Mouse (Mus musculus) liver, postnatal 0 days (tissue): Measurements from ENCODE around the gene Arid2. TPM values are rescaled to one million over a fixed set of nuclear protein-coding genes. Genes with fewer than 3 reads are reported as not detected.

Experiments used
- ATAC-seq: fragments of 200-750 bp; cut with Nextera tagmentation; 2 replicates; pipeline ENCODE4 v1.8.0; 2017; ENCODE audit warnings: mild to moderate bottlenecking, moderate library complexity
- DNase-seq: peaks from one replicate; pipeline ENCODE4 v3.0.0-alpha.2; 2016
- H3K27ac ChIP-seq: fragments of 300-500 bp; sonication (generic); 2 replicates; pipeline ENCODE4 v1.5.1; 2014; ENCODE audit warnings: antibody characterized with exemption, moderate library complexity, mild to moderate bottlenecking, low read depth
- H3K27me3 ChIP-seq: fragments of 300-500 bp; sonication (generic); 2 replicates; pipeline ENCODE4 v1.6.1; 2014; ENCODE audit warnings: low read length, control low read depth, mixed read lengths; ENCODE audit not compliant: insufficient read depth
- H3K36me3 ChIP-seq: fragments of 300-500 bp; sonication (generic); replicated peaks from 2 replicates; pipeline ENCODE4 v1.6.1; 2014; ENCODE audit warnings: mild to moderate bottlenecking, control low read depth, low read length, moderate library complexity, mixed read lengths; ENCODE audit not compliant: insufficient read depth
- H3K4me1 ChIP-seq: fragments of 300-500 bp; sonication (generic); 2 replicates; pipeline ENCODE4 v1.6.1; 2014; ENCODE audit warnings: antibody characterized with exemption, mild to moderate bottlenecking, control low read depth; ENCODE audit not compliant: insufficient read depth
- H3K4me2 ChIP-seq: fragments of 300-500 bp; sonication (generic); 2 replicates; pipeline ENCODE4 v1.6.1; 2014; ENCODE audit warnings: low read depth, mild to moderate bottlenecking, low read length, moderate library complexity, mixed read lengths
- H3K4me3 ChIP-seq: fragments of 300-500 bp; sonication (generic); 2 replicates; pipeline ENCODE4 v1.5.1; 2014; ENCODE audit warnings: low read depth, low read length
- H3K9ac ChIP-seq: fragments of 300-500 bp; sonication (generic); replicated peaks from 2 replicates; pipeline ENCODE4 v1.6.1; 2014; ENCODE audit warnings: mild to moderate bottlenecking, moderate library complexity
- H3K9me3 ChIP-seq: fragments of 300-500 bp; sonication (generic); 2 replicates; pipeline ENCODE4 v1.6.1; 2016; ENCODE audit warnings: mild to moderate bottlenecking, control low read depth, low read length, mixed read lengths
- CTCF ChIP-seq: sonication (generic); IDR thresholded peaks from 2 replicates; pipeline ENCODE4 v1.5.1; 2016; ENCODE audit warnings: antibody characterized with exemption, low read depth
- EP300 ChIP-seq: IDR thresholded peaks from 2 replicates; pipeline ENCODE4 v1.6.1; 2016; ENCODE audit warnings: antibody characterized with exemption, low read depth, mild to moderate bottlenecking
- WGBS: fragments of 180-500 bp; shearing (Covaris S2); extraction: QIAGEN DNeasy Blood & Tissue Kit; methylation state at CpG from one replicate; pipeline ENCODE4 v1.1.7; 2014; ENCODE audit not compliant: insufficient replicate concordance; 5-methylcytosine and 5-hydroxymethylcytosine counted together
- polyA plus RNA-seq: library from polyadenylated mRNA; unstranded; fragments of >200 nt; fragmentation: Nextera tagmentation; extraction: Ambion mirVana; gene quantifications from 2 replicates; pipeline ENCODE4 v1.2.1, GENCODE M21; 2015

Arid2 gene
- polyA plus RNA-seq, 1 experiment from 2014 or later, result 5.5 TPM

DNA sequence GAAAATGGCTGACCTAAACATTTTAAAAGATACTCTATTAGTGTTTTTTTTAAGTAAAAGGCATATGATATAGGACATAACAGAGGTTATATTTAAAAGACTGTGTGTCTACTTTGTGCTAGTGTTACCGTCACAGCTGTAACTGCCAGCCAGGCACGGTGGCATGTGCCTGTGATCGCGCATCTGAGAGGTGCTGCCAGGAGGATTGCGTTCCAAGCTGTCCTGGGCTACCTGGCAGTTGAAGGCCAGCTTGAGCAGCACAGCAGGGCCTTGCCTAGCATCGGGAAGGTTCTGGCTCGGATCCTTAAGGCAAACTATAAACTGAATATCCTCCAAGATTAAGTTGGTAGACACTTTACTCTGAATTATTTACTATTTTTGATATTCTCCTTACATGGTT is 90.4 kb downstream of the Arid2 start:
- Histone ChIP-seq H3K4me3 (no peak overlapping the region), H3K36me3 (peaks cover 32% of the 10 kb centered on the region), H3K9ac (no peak overlapping the region), H3K9me3 (no peaks in the 10 kb centered on the region), H3K4me2 (no peak overlapping the region), H3K27me3 (no peaks in the 10 kb centered on the region), H3K4me1 (no peaks in the 10 kb centered on the region), H3K27ac (no peak overlapping the region)
- DNase-seq (no peak), ATAC-seq (no peak)
- TF ChIP-seq EP300 (no peak), CTCF (no peak)
- WGBS, result 95% methylated on average over 7 of the region's 7 CpGs

GRCm38 (mm10) chr15:96382223-96382622 is 94.9 kb downstream of the Arid2 start:
- 86% methylated on average over 11 of the region's 11 CpGs for WGBS

DNA sequence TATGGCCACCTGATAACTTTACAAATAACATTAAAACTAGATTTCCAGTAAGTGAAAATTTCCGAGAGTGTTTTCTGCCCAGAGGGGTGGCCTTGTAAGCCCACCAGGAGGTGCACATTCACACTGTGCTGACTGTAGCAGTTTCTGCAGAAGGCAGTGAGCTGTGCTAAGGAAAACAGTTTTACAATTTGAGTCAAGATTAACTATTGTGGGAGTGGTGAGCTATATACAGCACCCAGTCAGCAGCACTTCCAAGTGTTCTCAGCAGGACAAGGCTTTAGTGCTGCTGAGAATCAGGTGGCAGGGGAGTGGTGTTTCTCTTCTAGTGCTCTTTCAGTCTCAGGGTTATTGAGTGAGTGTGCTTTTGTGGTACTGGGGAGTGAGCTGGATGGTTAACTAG is 101.2 kb downstream of the Arid2 start:
- Histone ChIP-seq H3K4me3 (no peak overlapping the region), H3K27me3 (no peaks in the 10 kb centered on the region), H3K9me3 (no peaks in the 10 kb centered on the region), H3K27ac (no peak overlapping the region), H3K4me2 (no peak overlapping the region), H3K9ac (no peak overlapping the region), H3K36me3 (peaks cover 44% of the 10 kb centered on the region), H3K4me1 (no peaks in the 10 kb centered on the region)
- WGBS, result 77% methylated on average over 1 of the region's 1 CpGs
- ATAC-seq, result no peak
- DNase-seq, result no peak
- TF ChIP-seq CTCF (no peak), EP300 (no peak)

More at GRCm38 (mm10) chr15:96382223-96382622, 94.9 kb downstream of the Arid2 start:
- Histone ChIP-seq H3K27ac (no peak overlapping the region), H3K36me3 (peaks cover 45% of the 10 kb centered on the region), H3K9ac (no peak overlapping the region), H3K4me2 (no peak overlapping the region), H3K27me3 (no peaks in the 10 kb centered on the region), H3K4me1 (no peaks in the 10 kb centered on the region), H3K9me3 (no peaks in the 10 kb centered on the region), H3K4me3 (no peak overlapping the region)
- ATAC-seq, result no peak
- DNase-seq, result no peak
- TF ChIP-seq EP300, result no peak
- no peak for TF ChIP-seq CTCF

GRCm38 (mm10) chr15:96392878-96393277 is 105.6 kb downstream of the Arid2 start:
- DNase-seq (no peak), ATAC-seq (no peak)
- H3K4me1 ChIP-seq, result no peaks in the 10 kb centered on the region
- 92% methylated on average over 3 of the region's 3 CpGs for WGBS
- no peak overlapping the region for H3K4me2 ChIP-seq
- H3K4me3 ChIP-seq, result no peak overlapping the region
- no peaks in the 10 kb centered on the region for H3K9me3 ChIP-seq
- TF ChIP-seq CTCF (peak; percentile 13; the same call in 1 of the 2 replicates), EP300 (no peak)
- no peaks in the 10 kb centered on the region for H3K27me3 ChIP-seq
- H3K36me3 ChIP-seq, result peaks cover 72% of the 10 kb centered on the region
- H3K9ac ChIP-seq, result no peak overlapping the region
- no peak overlapping the region for H3K27ac ChIP-seq

DNA sequence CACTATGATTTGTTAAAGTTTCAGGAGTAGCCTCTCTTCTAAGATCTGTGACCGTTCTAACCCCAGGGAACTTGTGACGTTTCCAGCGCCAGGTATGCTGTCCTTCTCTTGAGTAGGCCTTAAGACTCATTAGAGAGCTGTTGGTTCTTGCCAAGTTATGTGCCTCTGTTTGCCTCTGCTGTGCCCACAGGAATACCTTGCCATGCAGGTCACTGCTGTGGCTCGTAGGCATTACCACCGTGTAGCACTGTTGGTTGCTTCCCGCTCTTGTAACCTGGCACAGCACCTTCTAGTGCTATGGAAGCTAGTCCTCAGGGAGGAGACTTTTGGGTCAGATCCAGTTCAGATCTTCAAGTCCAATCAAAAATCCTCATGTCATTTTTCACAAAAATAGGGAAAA is 107.8 kb downstream of the Arid2 start:
- H3K36me3 ChIP-seq, result peaks cover 68% of the 10 kb centered on the region
- H3K4me2 ChIP-seq, result no peak overlapping the region
- no peak overlapping the region for H3K9ac ChIP-seq
- WGBS, result 94% methylated on average over 6 of the region's 6 CpGs
- DNase-seq (no peak), ATAC-seq (no peak)
- no peaks in the 10 kb centered on the region for H3K4me1 ChIP-seq
- no peak overlapping the region for H3K27ac ChIP-seq
- H3K4me3 ChIP-seq, result no peak overlapping the region
- no peaks in the 10 kb centered on the region for H3K27me3 ChIP-seq
- H3K9me3 ChIP-seq, result no peaks in the 10 kb centered on the region
- TF ChIP-seq CTCF (no peak), EP300 (no peak)

- WGBS, result 82% methylated on average over 8 of the region's 8 CpGs
- TF ChIP-seq CTCF, result peak; percentile 18
- no peak for TF ChIP-seq EP300
- Histone ChIP-seq H3K27ac (no peak overlapping the region), H3K36me3 (peaks cover 63% of the 10 kb centered on the region), H3K9me3 (no peaks in the 10 kb centered on the region), H3K4me1 (no peaks in the 10 kb centered on the region), H3K9ac (no peak overlapping the region), H3K4me2 (no peak overlapping the region), H3K4me3 (no peak overlapping the region), H3K27me3 (no peaks in the 10 kb centered on the region)
- DNase-seq, result no peak
- ATAC-seq, result no peak
Observed at GRCm38 (mm10) chr15:96396641-96397344, 109.5 kb downstream of the Arid2 start.

DNA sequence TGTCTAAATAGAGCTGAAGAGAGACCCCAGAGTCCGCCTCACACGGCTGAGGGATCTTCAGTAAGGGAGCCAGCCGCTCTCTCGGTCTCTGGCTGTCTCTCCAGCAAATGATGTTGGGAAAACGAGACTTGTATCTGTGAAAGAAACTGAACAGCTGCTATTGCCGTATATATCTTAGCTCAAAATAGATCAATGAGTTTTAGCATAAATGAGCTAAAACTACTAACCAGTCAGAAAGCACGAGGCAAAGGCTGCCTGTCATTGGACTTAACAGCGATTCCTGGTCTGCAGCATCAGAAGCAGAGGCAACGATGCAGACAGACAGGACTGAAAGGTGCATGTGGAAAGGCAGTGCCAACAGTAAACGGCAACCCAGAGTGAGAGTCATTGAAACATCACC is 111.0 kb downstream of the Arid2 start:
- no peak overlapping the region for H3K4me2 ChIP-seq
- no peaks in the 10 kb centered on the region for H3K27me3 ChIP-seq
- no peak overlapping the region for H3K27ac ChIP-seq
- DNase-seq (no peak), ATAC-seq (no peak)
- H3K4me1 ChIP-seq, result no peaks in the 10 kb centered on the region
- no peak overlapping the region for H3K9ac ChIP-seq
- peaks cover 62% of the 10 kb centered on the region for H3K36me3 ChIP-seq
- 88% methylated on average over 10 of the region's 10 CpGs for WGBS
- TF ChIP-seq EP300, result no peak
- TF ChIP-seq CTCF, result no peak
- H3K4me3 ChIP-seq, result no peak overlapping the region
- no peaks in the 10 kb centered on the region for H3K9me3 ChIP-seq
